Mouse (Mus musculus) lung, postnatal 25 days (tissue): ENCODE measurements around the gene Fbxw11.
"Not testable (repeated sequence)": the region's sequence is repeated elsewhere in the genome, so short reads cannot be mapped to it uniquely, and the experiment has no call there.

Source experiments
- DNase-seq: peaks from one replicate; pipeline ENCODE4 v3.0.0; 2022; ENCODE audit warnings: low spot score

Fbxw11 gene

GRCm38 (mm10) chr11:32676777-32677176 is 34.3 kb downstream of the Fbxw11 start:
- DNase-seq, result no peak

GRCm38 (mm10) chr11:32677811-32678210 is 35.3 kb downstream of the Fbxw11 start:
- no peak for DNase-seq

GRCm38 (mm10) chr11:32679091-32679490 is 36.6 kb downstream of the Fbxw11 start:
- DNase-seq, result not testable (repeated sequence)

- no peak for DNase-seq
These were observed 37.5 kb downstream of the Fbxw11 start for GRCm38 (mm10) chr11:32680014-32680413.

- no peak for DNase-seq
These were observed 38.8 kb downstream of the Fbxw11 start for GRCm38 (mm10) chr11:32681192-32681795.

- DNase-seq, result no peak
These were observed 40.0 kb downstream of the Fbxw11 start for GRCm38 (mm10) chr11:32682335-32683102.

- DNase-seq, result no peak
These were observed 42.2 kb downstream of the Fbxw11 start for GRCm38 (mm10) chr11:32684690-32685254.

GRCm38 (mm10) chr11:32688245-32688855 is 45.8 kb downstream of the Fbxw11 start:
- no peak for DNase-seq

- DNase-seq, result no peak
These were observed 47.0 kb downstream of the Fbxw11 start for GRCm38 (mm10) chr11:32689510-32689909.

GRCm38 (mm10) chr11:32692834-32693233 is 50.3 kb downstream of the Fbxw11 start:
- DNase-seq, result no peak

GRCm38 (mm10) chr11:32693431-32694141 is 51.1 kb downstream of the Fbxw11 start:
- DNase-seq, result no peak

- not testable (repeated sequence) for DNase-seq
These were observed 51.9 kb downstream of the Fbxw11 start for GRCm38 (mm10) chr11:32694322-32695003.

- no peak for DNase-seq
These were observed 54.0 kb downstream of the Fbxw11 start for GRCm38 (mm10) chr11:32696446-32697090.

- no peak for DNase-seq
These were observed 55.2 kb downstream of the Fbxw11 start for GRCm38 (mm10) chr11:32697695-32698094.

- no peak for DNase-seq
These were observed 57.5 kb downstream of the Fbxw11 start for GRCm38 (mm10) chr11:32699913-32700493.

GRCm38 (mm10) chr11:32701566-32701965 is 59.0 kb downstream of the Fbxw11 start:
- DNase-seq, result no peak

GRCm38 (mm10) chr11:32704241-32704890 is 61.8 kb downstream of the Fbxw11 start:
- DNase-seq, result no peak

GRCm38 (mm10) chr11:32706406-32706993 is 64.0 kb downstream of the Fbxw11 start:
- no peak for DNase-seq

GRCm38 (mm10) chr11:32707481-32707880 is 65.0 kb downstream of the Fbxw11 start:
- DNase-seq, result no peak
